Mouse (Mus musculus) heart, postnatal 36 days (tissue): ENCODE measurements around the gene Pgap1. TPM values are rescaled to one million over a fixed set of nuclear protein-coding genes. Genes with fewer than 3 reads are reported as not detected.

Experiments used
- DNase-seq, 2 experiments: peaks; one replicate each; pipeline ENCODE4 v3.0.0; 2021 to 2022
- intact Hi-C: fragments of 180-260 bp; cut with DNase I; formaldehyde crosslinking; loops from one replicate; pipeline ENCODE4 v1.15.1; 2025
- total RNA-seq, 2 experiments: library from RNA; stranded (reverse); gene quantifications; 2 replicates each; pipeline ENCODE4 v1.2.3; 2021

The Pgap1 gene
- 1 to 10 TPM; 4.1 to 5.3 TPM for total RNA-seq

DNA sequence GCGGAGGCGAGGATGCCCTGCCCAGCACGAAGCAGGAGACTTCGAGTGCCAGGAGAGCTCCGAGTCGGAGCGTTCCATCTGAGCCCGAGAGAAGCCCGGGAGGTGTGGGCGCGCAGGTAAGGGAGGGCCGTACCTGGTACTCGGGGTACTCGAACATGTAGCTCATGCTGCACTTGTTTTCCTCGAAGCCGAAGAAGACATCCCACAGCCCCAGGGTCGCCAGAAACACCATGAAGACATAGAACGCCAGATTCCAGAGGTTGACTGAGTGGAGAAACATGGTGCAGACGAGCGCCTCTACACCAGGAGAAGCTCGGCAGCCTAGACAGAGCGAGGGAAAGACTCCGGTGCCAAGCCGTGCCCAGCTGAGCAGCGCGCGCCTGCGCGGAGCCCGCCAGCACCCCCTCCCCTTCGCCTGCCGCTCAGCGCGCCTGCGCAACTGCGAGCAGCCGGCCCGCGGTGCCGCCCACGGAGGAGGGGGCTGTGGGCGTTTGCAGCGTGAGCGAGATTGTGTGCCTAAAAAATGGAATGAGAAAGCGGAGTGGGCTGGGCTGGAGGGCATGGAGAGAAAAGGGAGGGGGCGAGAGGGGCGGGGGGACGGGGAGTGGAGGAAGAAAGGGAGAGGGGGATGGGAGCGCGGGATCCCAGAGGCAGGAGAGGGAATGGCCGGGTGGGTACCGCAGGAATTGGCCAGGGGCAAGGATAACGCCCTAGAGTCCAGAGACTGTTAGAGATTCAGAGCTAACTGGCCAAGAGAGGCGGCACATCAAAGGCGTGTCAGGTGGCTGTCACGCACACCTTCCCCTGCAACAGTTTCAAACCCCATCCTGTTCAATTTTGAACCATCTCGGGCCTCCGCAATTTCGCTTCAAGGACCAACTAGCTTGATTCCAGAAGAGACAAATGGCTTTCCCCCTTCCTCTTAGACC is at the start of gene Pgap1:
Pgap1 (minus strand) TSS at position 384 of the 929 bp plus-strand sequence.
- peak; percentile 84 to 89 for DNase-seq
- intact Hi-C loops: no loop called here

DNA sequence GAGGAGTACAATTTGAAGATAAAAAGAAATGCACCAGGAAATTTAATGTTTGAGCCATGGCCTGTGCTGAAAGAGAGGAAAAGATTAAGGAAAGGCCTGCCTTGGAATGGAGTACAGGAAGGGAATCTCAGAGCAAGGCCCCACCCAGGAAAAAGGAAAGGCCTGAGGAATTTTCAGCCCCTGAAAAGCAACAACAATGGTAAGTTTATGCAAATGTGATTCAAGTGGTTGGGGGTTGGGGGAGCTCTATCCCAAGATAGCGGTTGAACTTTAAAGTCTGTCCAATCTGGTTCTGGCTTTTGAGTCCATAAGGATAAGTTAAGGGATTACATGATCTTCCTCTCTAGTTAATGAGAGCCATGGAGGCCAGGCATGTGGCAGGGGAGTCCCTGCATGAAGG is 49.5 kb upstream of the Pgap1 start:
- DNase-seq: no peak
- intact Hi-C loops: no loop called here

DNA sequence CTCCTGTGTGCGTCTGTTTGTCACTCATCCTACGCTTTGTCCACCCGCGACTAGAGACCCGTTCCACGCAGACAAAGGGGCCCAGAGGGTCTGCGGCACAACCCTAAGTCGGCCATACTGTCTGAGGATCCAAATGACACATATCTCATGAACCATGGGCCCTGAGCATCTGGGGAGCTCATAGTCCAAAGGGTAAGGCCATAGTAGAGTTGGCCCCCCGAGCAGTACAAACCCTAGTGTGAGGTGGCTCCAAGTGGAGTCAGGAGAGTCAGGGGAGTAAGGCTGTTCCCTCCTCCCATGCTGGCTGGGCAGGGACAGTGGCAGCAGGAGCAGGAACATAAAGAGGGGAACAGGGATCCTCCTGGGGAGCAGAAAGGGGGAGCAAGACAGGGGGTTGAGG is 44.2 kb upstream of the Pgap1 start:
- intact Hi-C loops: no loop called here
- DNase-seq: no peak

DNA sequence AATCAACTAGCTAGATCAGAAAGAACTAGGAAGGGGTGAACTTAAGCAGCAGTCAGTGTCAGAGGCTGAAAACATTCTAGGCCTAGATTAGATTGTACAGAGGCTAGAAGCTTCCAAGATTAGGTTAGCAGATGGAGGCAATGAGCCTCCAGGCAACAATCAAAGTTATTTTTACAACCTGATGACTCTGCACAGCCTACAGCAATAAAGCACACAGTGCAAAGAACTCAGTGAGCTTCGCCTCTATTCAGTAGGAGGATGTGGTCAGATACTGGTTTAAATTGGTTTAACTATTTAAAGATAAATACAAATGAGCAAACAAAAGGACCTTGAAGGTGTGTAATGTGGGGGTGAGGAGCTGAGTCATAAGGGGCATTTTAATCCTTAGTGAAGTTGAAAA is 42.8 kb upstream of the Pgap1 start:
- DNase-seq: no peak

DNA sequence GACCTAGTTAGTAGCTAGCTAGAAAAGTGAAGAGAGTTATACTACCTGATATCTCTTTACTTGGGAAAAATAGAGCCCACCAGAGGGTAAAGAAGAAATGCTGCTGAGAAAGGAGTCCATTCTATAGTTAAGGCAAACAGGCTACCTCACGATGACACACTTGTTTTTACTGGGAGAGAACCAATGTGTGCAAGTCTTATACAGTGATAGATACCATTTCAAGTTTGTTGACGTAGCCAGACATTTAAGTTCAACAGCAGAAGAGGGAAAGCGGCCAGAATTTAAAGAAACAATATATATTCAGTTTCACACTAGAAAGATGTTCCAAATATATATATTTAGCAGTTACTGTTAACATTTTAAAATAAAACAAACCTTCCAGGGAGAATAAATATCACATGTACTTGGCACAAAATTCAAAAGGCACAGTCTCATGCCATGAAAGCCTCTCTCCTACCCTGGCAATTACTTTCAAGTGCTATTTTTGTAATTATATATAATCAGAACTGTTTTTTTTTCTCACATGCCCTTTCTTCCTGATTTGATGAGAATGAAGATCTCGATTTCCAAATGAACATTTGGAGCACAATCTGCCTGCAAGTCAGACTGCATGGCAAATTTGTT is 40.2 kb upstream of the Pgap1 start:
- DNase-seq: no peak
- intact Hi-C loops: no loop called here

More for the DNA sequence above, 42.8 kb upstream of the Pgap1 start:
- intact Hi-C loops: no loop called here

DNA sequence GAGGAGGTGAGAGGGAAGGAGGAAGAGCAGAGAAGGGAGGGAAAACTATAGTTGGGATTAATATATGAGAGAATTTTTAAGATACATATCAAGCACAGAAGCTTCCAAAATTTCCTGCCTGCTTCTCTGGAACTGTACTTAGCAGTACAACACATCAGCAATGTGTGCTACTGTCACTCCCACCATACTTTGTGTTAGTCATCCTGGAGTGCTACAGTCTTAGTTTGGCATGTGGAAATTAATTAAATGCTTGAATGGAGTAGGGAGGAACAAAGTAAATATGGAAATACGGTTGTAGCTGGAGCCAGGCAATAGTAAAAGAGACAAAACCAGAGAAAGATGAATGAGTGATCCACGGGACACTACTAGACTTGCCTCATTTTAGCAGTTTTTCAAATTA is 38.7 kb upstream of the Pgap1 start:
- intact Hi-C loops: no loop called here
- DNase-seq: no peak

DNA sequence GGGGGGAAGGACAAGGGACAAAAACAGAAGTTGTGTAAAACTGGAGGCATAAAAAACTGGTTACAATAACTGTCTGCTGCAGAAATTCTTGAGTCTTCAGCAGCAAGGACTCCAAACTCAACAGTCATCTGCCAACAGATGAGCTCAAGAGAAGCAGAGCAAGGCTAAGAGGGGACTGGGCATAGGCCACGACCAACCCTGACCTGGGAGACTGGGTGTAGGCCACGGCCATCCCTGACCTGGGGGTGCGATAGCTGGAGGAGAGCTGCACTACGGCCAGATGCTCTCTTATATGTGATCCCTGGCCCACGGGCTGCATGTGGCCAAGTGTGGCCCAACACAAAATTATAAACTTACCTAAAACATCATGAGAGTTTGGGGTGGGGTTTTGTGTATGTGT is 29.6 kb upstream of the Pgap1 start:
- no peak for DNase-seq
- intact Hi-C loops: no loop called here

DNA sequence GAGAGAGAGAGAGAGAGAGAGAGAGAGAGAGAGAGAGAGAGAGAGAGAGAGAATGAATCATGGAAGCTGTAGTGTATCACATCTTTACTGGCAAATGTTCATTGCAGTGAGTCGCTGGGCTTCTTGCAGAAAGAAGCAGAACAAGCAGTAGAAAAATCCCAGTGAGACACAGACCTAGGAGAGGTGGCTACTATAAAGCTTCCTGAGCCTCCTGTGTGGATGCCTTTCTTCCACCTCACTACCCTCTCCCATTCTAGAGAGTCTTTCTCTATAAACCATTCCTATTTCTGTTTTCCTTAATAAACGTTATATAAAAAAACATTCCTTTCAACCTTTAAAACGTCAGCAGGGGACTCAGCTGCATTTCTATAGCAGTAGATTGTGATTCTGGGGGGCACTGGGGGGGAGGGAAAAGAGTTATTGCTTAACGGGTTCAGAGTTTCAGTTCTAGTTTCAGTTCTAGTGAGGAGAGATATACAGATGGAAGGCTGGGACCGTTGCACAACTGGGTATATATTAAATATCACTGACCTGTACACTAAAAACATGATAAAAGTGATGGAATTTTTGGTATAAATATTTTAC is 28.6 kb upstream of the Pgap1 start:
- DNase-seq: no peak
- intact Hi-C loops: no loop called here

DNA sequence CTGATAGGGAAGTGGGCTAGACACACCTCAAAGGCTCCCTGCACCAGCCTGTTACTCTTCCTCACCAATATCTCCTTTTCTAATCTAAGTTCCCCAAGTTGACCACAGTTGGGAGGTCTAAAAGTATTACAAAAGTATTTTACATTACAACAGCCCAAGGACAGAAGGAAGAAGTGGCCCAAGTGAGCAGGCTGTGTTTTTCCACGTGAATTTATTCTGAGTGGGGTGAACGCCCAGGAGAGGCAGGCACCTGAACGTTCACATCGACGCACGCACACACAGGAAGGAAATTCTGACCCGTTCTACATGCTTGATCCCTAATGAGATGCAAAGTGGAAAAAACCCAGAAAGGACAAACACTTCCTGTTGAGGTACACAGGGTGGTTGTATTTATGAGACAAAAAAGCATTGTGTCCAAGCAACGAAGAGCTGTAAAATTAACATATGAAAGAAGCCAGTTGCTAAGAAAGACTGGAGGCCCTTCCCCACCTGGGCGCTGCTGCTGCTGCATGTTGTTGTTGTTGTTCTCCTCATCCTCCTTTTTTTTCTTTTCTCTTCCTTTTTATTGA is 27.9 kb upstream of the Pgap1 start:
- no peak for DNase-seq

DNA sequence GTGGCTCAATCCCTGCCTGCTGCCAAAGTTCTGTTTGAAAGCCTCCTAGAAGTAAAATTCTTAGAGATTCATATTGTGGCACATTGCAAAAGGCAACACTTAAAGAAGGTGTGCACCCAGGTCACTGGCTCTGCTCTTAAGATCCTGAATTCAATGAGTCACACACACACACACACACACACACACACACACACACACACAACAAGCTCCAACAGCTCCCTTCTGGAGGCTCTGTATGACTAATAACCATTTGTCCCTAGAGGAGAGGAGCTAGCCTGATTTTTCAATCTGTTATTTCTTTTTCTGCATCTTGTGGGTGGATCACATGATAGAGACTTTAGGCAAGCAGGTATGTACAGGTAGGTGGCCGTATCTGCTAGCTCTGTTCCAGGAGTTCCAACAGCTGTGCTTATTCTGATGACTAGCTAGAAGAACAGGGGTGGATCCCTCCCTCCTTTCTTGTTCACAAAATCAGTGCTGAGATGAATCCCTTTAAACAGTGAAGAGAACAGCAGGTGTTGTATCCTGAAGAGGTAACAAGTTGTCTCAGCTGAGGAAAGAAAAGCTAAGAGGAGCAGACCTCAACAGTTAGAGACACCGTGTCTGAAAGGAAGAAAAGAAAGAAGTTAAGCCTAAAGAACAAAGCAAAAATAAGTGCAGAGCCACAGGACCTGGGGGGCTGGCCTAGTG is 27.2 kb upstream of the Pgap1 start:
- DNase-seq: no peak
- intact Hi-C loops: no loop called here

More for the DNA sequence above, 27.9 kb upstream of the Pgap1 start:
- intact Hi-C loops: no loop called here

DNA sequence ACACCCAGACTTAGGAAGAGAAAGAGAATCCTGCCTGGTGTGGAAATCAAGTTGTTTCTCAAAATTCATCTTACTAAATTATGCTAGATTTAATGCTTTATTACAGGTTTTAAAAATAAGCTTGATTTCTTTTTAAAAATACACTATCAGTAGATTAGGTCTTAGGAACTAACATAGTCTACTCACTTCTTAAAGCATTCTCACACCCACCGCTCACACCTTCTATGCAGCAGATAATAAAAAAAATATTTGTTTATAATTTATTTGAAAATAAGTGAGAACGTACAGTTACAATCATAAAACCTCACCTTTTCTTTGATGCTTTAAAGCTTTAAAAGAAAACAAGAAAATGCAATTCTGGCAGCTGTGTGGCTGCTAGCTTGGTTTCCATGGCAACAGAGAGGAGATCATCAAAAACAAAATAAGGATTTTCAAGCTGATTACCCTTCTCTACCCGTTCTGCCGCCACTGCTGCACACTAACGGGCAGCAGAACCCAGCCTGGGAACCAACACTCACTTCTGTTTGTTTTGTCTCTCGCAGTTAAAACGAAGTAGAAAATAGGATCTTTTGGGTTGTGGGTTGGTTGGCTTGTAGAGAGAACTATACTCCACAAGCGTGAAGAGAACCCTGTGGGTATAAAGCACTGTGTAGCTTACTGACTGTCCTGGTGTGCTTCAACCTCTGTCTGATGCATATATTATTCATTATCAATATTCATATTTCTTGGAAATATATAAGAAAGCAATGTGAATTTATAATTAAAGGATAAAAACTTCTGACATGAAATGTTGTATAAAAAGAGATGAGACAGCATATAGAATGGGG is 21.1 kb upstream of the Pgap1 start:
- DNase-seq: no peak
- intact Hi-C loops: no loop called here

DNA sequence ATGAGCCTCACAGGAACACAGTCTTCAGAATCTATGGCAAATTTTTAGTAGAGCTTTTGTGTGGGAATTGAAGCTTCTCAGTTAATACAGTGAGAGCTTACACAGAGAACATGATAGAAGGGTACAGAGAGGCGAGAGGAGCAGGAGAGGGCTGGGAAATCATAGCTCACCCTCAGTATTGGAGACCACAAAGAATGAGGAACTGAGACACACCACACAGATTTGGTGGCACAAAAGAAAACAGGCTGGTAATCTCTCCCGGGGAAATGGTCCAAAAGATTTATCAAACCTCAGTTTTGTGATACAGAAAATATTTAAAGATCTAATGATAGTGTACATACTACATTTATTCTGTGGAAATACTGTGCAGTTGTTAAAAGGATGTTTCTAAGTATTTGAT is 11.6 kb upstream of the Pgap1 start:
- no peak for DNase-seq
- intact Hi-C loops: no loop called here

DNA sequence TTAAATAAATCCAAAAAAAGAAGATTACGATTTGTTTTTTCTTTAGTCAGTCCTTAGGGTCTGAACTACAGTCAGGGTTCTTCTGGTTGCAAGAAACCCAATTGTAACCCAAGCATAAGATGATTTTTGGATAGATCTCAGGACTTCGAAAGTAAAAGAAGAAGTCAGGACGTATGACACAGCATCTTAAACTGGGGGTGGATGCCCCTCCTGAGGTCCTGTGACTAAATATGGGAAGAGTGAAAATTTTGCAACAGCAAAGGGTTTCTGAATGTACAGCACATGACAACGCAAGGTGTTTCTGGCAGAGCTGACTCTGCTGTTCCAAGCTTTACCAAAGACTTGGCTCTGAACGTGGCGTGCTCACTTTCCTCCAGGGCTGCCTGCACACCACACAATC is 6.4 kb upstream of the Pgap1 start:
- no peak for DNase-seq
- intact Hi-C loops: no loop called here

DNA sequence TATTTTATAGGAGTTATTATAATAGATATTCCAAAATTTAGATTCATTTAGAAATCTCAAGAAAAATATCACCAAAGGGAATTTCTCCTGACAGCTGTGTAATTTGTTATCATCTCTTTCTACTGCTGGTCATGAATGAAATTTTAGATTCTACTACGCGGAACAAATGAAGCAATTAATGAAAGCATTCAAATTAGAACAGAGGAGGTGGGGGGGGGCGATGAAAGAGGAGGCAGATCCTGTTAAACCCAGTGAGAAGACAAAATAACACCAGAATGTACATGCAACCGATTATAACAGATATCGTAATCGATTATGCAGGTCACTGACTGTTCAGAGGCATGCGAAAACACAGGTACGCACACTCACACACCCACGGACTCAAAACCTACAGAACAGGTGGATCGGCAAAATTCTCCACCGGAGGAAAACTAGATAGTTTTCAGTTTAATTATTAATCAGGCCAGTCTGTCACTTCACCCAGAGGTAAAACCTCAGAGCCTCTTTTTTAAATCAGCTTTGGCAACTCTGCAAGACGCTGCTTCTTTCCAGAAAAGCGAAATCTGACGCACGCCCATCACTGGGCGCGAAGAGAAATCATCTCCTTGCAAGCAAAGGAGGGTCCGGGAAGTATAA is 780 bp downstream of the Pgap1 start:
- intact Hi-C loops: no loop called here
- DNase-seq: no peak

DNA sequence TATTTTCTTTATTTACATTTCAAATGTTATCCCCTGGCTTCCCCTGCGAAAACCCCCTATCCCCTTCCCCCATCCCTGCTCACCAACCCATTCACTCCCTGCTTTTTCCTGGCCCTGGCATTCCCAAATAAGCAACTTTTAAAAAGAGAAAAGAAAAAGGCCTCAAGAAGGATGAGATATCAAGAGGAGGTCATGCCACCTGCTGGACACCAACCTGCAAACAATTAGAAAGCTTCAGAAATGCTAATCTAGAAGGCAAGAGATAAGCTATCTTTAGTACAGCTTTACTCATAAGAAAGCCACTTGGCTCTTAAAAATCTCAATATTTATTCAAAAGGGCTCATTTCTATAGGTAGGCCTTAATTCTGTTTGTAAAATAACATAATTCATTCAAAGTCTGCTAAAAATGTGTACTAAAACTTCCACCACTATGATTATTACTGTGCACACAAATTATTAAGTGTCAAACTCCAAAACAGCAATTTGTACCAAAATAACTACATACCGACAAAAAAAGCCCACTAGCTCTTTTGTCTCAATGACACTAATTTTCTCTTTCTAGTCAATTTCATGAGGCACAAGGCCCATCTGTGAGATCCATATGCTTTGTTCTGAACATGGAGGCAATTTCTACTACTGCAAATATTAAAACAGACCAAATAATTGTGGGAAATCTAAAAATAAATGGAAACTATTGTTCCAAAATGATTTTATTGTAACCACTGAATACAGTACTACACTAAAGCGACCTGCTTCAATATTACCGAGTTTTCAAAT is 1.9 kb downstream of the Pgap1 start:
- DNase-seq: no peak
- intact Hi-C loops: no loop called here

DNA sequence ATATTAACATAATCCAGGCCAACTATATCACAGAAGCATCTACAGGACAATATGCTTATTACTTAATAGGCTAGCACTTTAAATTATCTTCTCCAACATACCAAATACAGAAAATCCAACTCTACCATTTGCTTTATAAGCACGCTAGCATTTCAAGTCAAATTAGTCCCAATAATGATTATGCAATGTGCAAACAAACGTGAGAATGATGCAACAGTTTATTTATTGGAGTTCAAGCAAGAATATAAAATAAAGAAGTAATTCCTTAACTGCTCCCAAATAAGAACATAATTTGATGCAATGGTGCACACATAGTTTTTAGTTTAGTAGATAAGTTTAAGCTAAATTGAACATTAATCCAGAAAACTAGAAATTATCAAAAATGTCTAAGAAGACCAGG is 4.9 kb downstream of the Pgap1 start:
- DNase-seq: no peak
- intact Hi-C loops: no loop called here

DNA sequence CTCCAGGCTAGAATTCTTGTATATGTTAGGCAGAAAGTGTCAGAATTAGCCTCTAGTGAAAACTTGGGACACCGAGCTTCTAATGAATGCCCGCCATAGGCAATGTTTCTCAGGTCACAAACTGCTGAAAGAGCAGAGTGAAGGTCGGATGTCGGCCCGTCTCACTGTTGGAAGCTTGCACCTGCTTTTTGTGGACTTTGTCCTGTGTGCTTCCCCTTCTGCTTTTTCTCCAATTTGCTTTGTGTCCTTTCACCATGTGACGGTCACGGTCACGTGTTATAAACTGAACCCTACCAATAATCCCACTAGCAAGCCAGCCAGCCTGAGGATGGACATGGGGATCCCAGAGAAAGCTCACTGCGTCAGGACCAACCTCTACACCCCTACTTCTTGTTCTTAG is 12.3 kb downstream of the Pgap1 start:
- no peak for DNase-seq
- intact Hi-C loops: no loop called here

DNA sequence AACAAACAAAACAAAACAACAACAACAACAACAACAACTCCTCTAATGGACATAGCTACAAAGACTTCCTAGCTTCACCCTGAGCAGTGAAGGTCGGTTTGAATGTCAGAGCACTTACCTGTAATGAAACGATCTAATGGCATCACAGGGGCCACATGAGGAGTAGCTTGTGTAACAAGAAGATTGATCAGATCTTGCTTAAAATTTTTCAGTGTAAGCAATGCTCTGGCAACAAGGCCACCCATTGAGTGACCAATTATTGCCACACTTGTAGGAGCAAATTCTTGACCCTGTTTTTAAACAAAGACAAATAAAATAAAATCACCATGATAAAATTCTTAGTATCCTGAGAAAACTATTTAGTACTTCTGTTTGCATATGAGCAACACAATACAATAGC is 14.6 kb downstream of the Pgap1 start:
- intact Hi-C loops: no loop called here
- DNase-seq: no peak

DNA sequence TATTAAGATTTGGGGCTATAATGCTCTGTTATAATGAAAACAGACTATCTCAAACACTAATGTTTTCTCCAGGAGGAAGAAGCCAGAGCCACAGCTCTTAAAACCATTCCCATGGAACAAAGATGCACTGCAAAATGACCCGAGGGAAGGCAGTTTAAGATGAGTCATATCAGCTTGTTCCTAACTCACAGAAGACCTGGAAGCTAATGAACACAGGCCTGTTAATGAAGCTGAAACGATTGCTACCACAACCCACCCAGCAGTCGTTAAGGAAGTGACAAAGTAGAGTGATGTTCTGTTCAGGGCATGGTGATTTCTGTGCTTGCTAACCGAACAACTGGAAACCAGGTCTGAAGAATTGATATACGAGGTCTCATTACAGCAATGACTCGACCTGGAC is 26.3 kb downstream of the Pgap1 start:
- no peak for DNase-seq
- intact Hi-C loops: no loop called here
